Comparison of ENCODE assay signal across 1 mouse cellular context in the genomic region with DNA sequence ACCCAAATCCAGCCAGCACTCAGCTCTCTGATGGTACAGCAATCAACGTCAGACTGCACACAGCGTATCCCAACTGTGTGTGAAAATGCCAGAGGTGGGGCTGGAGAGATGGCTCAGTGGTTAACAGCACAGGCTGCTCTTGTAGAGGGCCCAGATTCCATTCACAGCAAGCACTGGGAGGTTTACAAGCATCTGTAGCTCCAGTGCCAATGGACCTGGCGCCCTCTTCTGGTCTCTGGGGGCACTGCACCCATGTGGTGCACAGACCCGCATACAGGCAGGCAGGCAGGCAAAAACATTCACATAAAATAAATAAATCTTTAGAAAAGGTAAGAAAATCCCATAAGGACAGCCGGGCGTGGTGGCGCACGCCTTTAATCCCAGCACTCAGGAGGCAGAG.
A peak's percentile ranks its signal among the peaks of the same experiment; 100 is the strongest.
TF ChIP-seq lines count a peak whose summit lies in the region.

No protein-coding gene starts in this region.

TF ChIP-seq in CH12.LX, 34 proteins besides CTCF, POLR2A, EP300 and RAD21:
- TF ChIP-seq PAX5 (IDR thresholded peaks at IDR 0.05; ENCODE audit: low read length) (no peak), KAT2A (IDR thresholded peaks at IDR 0.05; ENCODE audit: insufficient replicate concordance, low read length) (no peak), SMC3 (IDR thresholded peaks at IDR 0.05; ENCODE audit: low read depth, low read length) (peak; percentile 45), TBP (conservative IDR thresholded peaks at IDR 0.05; ENCODE audit: low read depth, low read length) (no peak), MAZ (IDR thresholded peaks at IDR 0.05; ENCODE audit: low read depth, low read length) (no peak)
